8 mouse cellular contexts compared by ENCODE assay signal in the genomic region with DNA sequence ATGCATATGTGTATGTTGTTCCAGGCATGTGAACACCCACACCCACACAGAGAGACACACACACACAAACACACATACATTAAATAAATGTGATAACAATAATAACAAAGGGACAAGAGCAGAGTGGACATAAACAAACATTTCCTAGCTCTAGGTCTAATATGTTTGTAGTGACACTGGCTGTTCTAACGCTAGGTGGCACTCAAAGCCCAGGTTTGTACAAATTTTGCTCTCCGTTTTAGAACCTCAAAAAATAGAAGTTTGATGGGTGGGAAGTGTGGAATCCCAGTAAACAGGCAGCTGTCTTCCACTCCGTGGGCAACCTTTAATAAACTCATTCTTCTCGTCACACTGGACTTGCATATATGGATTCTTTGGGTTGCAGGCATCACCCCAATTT. TPM values are rescaled to one million over a fixed set of nuclear protein-coding genes. Genes with fewer than 3 reads are reported as not detected.
DNase-seq lines count a peak whose midpoint lies in the region; ATAC-seq and TF ChIP-seq lines count a peak whose summit lies in the region.

No protein-coding gene starts in this region.

- H3K4me2 ChIP-seq in forebrain, embryonic 13.5 days, result no peak overlapping the region

- TF ChIP-seq CTCF in cerebellum, adult 2 months (IDR thresholded peaks at IDR 0.05; ENCODE audit: borderline replicate concordance, insufficient read depth, low read depth, low read length), result peak; percentile 58; the same call in 1 of the 2 replicates
- TF ChIP-seq CTCF in liver, adult 2 months (IDR thresholded peaks at IDR 0.05; ENCODE audit: low read depth, low read length), result peak; percentile 42; the same call in 1 of the 2 replicates

- no peaks in the 10 kb centered on the region for H3K9me3 ChIP-seq in forebrain, embryonic 10.5 days
- no peaks in the 10 kb centered on the region for H3K9me3 ChIP-seq in forebrain, embryonic 13.5 days (replicated peaks)

- no peak for ATAC-seq in forebrain, embryonic 13.5 days
- peak; percentile 52 for ATAC-seq in granulocyte monocyte progenitor cell, adult 5-6 weeks (replicated peaks; ENCODE audit: poor library complexity, severe bottlenecking)

- no peak overlapping the region for H3K4me3 ChIP-seq in forebrain, embryonic 10.5 days
- H3K4me3 ChIP-seq in forebrain, embryonic 13.5 days, result no peak overlapping the region
- H3K4me3 ChIP-seq in cerebellum, adult 2 months (replicated peaks; ENCODE audit: insufficient read depth, low read depth, low read length), result no peak overlapping the region
- H3K4me3 ChIP-seq in liver, adult 2 months (ENCODE audit: insufficient read depth, low read depth, low read length), result no peak overlapping the region

- no peaks in the 10 kb centered on the region for H3K4me1 ChIP-seq in forebrain, embryonic 10.5 days
- H3K4me1 ChIP-seq in forebrain, embryonic 13.5 days, result no peaks in the 10 kb centered on the region
- H3K4me1 ChIP-seq in cerebellum, adult 2 months (ENCODE audit: control insufficient read depth, insufficient read depth, low read length), result no peaks in the 10 kb centered on the region
- H3K4me1 ChIP-seq in liver, adult 2 months (ENCODE audit: control insufficient read depth, insufficient read depth, low read length), result no peaks in the 10 kb centered on the region

- WGBS in forebrain, embryonic 10.5 days, result 18% methylated on average over 4 of the region's 4 CpGs
- WGBS in forebrain, embryonic 13.5 days, result 12% methylated on average over 4 of the region's 4 CpGs
- WGBS in cerebellum, adult 2 months, result 4% methylated on average over 4 of the region's 4 CpGs
- WGBS in liver, adult 2 months, result 8% methylated on average over 4 of the region's 4 CpGs

- no peak for TF ChIP-seq POLR2A in cerebellum, adult 2 months (IDR thresholded peaks at IDR 0.05; ENCODE audit: borderline replicate concordance, insufficient read depth, low read length)
- TF ChIP-seq POLR2A in liver, adult 2 months (IDR thresholded peaks at IDR 0.05; ENCODE audit: extremely low read depth, insufficient read depth, low read length), result no peak

- H3K27ac ChIP-seq in forebrain, embryonic 10.5 days, result no peak overlapping the region
- no peak overlapping the region for H3K27ac ChIP-seq in forebrain, embryonic 13.5 days
- H3K27ac ChIP-seq in cerebellum, adult 2 months (ENCODE audit: insufficient read depth, low read length), result no peak overlapping the region
- no peak overlapping the region for H3K27ac ChIP-seq in liver, adult 2 months (replicated peaks; ENCODE audit: insufficient read depth, low read depth, low read length)

- no peak overlapping the region for H3K9ac ChIP-seq in forebrain, embryonic 13.5 days
- H3K9ac ChIP-seq in liver, adult 2 months (ENCODE audit: low read depth, low read length), result no peak overlapping the region

- DNase-seq in forebrain, embryonic 10.5 days (ENCODE audit: extremely low spot score, low spot score), result peak; percentile 38
- DNase-seq in right cerebral cortex, adult 18-20 months, result peak; percentile 40
- DNase-seq in right cerebral cortex, postnatal 36 days (ENCODE audit: low spot score in 2 of 2), result no peak
- DNase-seq in cerebellum, adult 2 months, result peak; percentile 57 to 72
- DNase-seq in liver, adult 2 months (ENCODE audit: extremely low read depth, low read depth, low spot score), result peak; percentile 43
- peak; percentile 81 to 82 for DNase-seq in right cerebral cortex, adult 2 months (ENCODE audit: low spot score in 2 of 2)

- H3K79me2 ChIP-seq in liver, adult 2 months (ENCODE audit: control insufficient read depth, insufficient read depth, low read length), result no peaks in the 10 kb centered on the region

- no peaks in the 10 kb centered on the region for H3K36me3 ChIP-seq in forebrain, embryonic 10.5 days (replicated peaks)
- H3K36me3 ChIP-seq in forebrain, embryonic 13.5 days (ENCODE audit: poor library complexity, severe bottlenecking), result no peaks in the 10 kb centered on the region
- no peaks in the 10 kb centered on the region for H3K36me3 ChIP-seq in liver, adult 2 months (ENCODE audit: control insufficient read depth, insufficient read depth, low read length)

- no peaks in the 10 kb centered on the region for H3K27me3 ChIP-seq in forebrain, embryonic 10.5 days (ENCODE audit: poor library complexity, severe bottlenecking)
- no peaks in the 10 kb centered on the region for H3K27me3 ChIP-seq in forebrain, embryonic 13.5 days
- H3K27me3 ChIP-seq in cerebellum, adult 2 months (ENCODE audit: control insufficient read depth, insufficient read depth, low read length), result no peaks in the 10 kb centered on the region
- H3K27me3 ChIP-seq in liver, adult 2 months (ENCODE audit: control insufficient read depth, insufficient read depth, low read length), result no peaks in the 10 kb centered on the region

RNA-seq across cellular contexts. Expression of gene Adgrf3, which starts 9.4 kb away (rescaled TPM):
- polyA plus RNA-seq in forebrain, embryonic 10.5 days (2016; fragmentation: Nextera tagmentation; extraction: Ambion mirVana), result not detected in 2 replicates
- not detected in 2 replicates for polyA plus RNA-seq in forebrain, embryonic 13.5 days (2015; fragmentation: Nextera tagmentation; extraction: Ambion mirVana)
- not detected in 2 replicates for polyA plus RNA-seq in cerebellum, adult 2 months (2012; rRNA removed)
- total RNA-seq in granulocyte monocyte progenitor cell, adult 5-6 weeks (2014; fragmentation: Nextera tagmentation), result 0.30 TPM in 1 of 2 replicates, not detected in the other
- total RNA-seq in granulocyte monocyte progenitor cell, adult 5-6 weeks (2017), result not detected in 2 replicates
- total RNA-seq in liver, adult 2 months (2014; rRNA removed), result not detected in 2 replicates
- not detected in 2 replicates for polyA plus RNA-seq in liver, adult 2 months (2012; rRNA removed)

RNA-seq across cellular contexts. Expression of gene Selenoi, which starts 17.5 kb away (rescaled TPM):
- 22.7 and 23.6 TPM in 2 replicates for polyA plus RNA-seq in forebrain, embryonic 10.5 days (2016; fragmentation: Nextera tagmentation; extraction: Ambion mirVana)
- 21.3 and 24.5 TPM in 2 replicates for polyA plus RNA-seq in forebrain, embryonic 13.5 days (2015; fragmentation: Nextera tagmentation; extraction: Ambion mirVana)
- polyA plus RNA-seq in cerebellum, adult 2 months (2012; rRNA removed), result 33.9 and 38.0 TPM in 2 replicates
- 22.7 and 38.5 TPM in 2 replicates for total RNA-seq in granulocyte monocyte progenitor cell, adult 5-6 weeks (2014; fragmentation: Nextera tagmentation)
- total RNA-seq in granulocyte monocyte progenitor cell, adult 5-6 weeks (2017), result 48.1 and 61.2 TPM in 2 replicates
- total RNA-seq in liver, adult 2 months (2014; rRNA removed), result 26.6 and 31.8 TPM in 2 replicates
- 59.7 and 73.9 TPM in 2 replicates for polyA plus RNA-seq in liver, adult 2 months (2012; rRNA removed)

RNA-seq across cellular contexts. Expression of gene Hadhb, which starts 59.8 kb away (rescaled TPM):
- polyA plus RNA-seq in forebrain, embryonic 10.5 days (2016; fragmentation: Nextera tagmentation; extraction: Ambion mirVana), result 111 and 112 TPM in 2 replicates
- polyA plus RNA-seq in forebrain, embryonic 13.5 days (2015; fragmentation: Nextera tagmentation; extraction: Ambion mirVana), result 80.2 and 83.9 TPM in 2 replicates
- 129 and 148 TPM in 2 replicates for polyA plus RNA-seq in cerebellum, adult 2 months (2012; rRNA removed)
- 108 and 135 TPM in 2 replicates for total RNA-seq in granulocyte monocyte progenitor cell, adult 5-6 weeks (2014; fragmentation: Nextera tagmentation)
- total RNA-seq in granulocyte monocyte progenitor cell, adult 5-6 weeks (2017), result 79.1 and 83.8 TPM in 2 replicates
- 252 and 270 TPM in 2 replicates for total RNA-seq in liver, adult 2 months (2014; rRNA removed)
- 137 and 138 TPM in 2 replicates for polyA plus RNA-seq in liver, adult 2 months (2012; rRNA removed)

RNA-seq across cellular contexts. Expression of gene Hadha, which starts 59.9 kb away (rescaled TPM):
- polyA plus RNA-seq in forebrain, embryonic 10.5 days (2016; fragmentation: Nextera tagmentation; extraction: Ambion mirVana), result 104 and 109 TPM in 2 replicates
- polyA plus RNA-seq in forebrain, embryonic 13.5 days (2015; fragmentation: Nextera tagmentation; extraction: Ambion mirVana), result 81.1 and 87.6 TPM in 2 replicates
- 88.2 and 89.6 TPM in 2 replicates for polyA plus RNA-seq in cerebellum, adult 2 months (2012; rRNA removed)
- 91.8 and 97.8 TPM in 2 replicates for total RNA-seq in granulocyte monocyte progenitor cell, adult 5-6 weeks (2014; fragmentation: Nextera tagmentation)
- total RNA-seq in granulocyte monocyte progenitor cell, adult 5-6 weeks (2017), result 128 and 147 TPM in 2 replicates
- total RNA-seq in liver, adult 2 months (2014; rRNA removed), result 218 and 239 TPM in 2 replicates
- 106 and 124 TPM in 2 replicates for polyA plus RNA-seq in liver, adult 2 months (2012; rRNA removed)

Comparison
In these comparisons a context has a peak if more than half of its experiments do, and no peak if none do; other contexts are left out.
1. DNase-seq: peak in forebrain, embryonic 10.5 days (single experiment), right cerebral cortex, adult 18-20 months (single experiment), cerebellum, adult 2 months (2 of 2), liver, adult 2 months (single experiment) and right cerebral cortex, adult 2 months (2 of 2); none in right cerebral cortex, postnatal 36 days (0 of 2).